Mouse (Mus musculus) 416B (cell line): ENCODE measurements around the gene Atp6ap2.
"Not testable (repeated sequence)": the region's sequence is repeated elsewhere in the genome, so short reads cannot be mapped to it uniquely, and the experiment has no call there.

Experiments
- DNase-seq: peaks from one replicate; pipeline ENCODE4 v3.0.0; 2011; ENCODE audit warnings: low read depth

The Atp6ap2 gene

DNA sequence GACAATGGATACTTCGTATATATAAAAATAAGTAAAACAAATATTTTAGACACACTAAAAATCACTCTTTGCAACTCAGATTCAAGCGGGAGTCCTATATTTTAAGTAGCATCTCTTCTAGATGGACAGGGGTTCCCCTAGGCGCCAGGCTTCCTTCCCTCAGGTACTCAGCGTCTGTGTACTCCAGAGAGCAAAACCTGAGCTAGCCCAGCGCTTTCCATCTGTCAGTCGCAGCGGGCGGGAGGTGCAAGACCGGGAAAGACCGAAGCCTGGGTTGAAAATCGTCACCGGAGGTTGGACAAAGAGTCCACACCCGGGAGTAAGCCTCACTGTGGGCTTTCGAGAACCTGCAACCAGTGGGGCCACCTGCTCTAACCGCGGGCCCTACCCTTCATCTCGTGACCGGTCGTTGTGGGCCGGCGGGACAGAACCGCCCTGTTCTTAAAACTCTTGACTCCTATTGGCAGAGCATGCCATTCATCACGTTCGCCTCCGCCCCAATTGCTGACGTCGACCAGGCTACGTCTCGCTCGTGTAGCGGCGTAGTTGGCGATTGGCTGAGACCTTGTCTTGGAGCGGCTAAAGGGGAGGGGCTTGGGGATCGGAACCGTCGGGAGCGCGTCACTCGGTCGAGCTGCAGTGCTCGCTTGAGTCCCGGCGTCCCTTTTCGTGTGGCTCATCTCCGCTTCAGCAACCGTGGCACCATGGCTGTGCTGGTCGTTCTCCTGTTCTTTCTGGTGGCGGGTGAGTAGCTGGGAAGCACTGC is at the start of gene Atp6ap2:
Gene Atp6ap2 (plus strand): TSS at position 610 of the 766 bp plus-strand sequence.
- DNase-seq, result peak; percentile 97

GRCm38 (mm10) chrX:12544417-12544816 is 43.2 kb upstream of the Atp6ap2 start:
- DNase-seq, result no peak

GRCm38 (mm10) chrX:12557086-12557485 is 30.5 kb upstream of the Atp6ap2 start:
- DNase-seq, result no peak

DNA sequence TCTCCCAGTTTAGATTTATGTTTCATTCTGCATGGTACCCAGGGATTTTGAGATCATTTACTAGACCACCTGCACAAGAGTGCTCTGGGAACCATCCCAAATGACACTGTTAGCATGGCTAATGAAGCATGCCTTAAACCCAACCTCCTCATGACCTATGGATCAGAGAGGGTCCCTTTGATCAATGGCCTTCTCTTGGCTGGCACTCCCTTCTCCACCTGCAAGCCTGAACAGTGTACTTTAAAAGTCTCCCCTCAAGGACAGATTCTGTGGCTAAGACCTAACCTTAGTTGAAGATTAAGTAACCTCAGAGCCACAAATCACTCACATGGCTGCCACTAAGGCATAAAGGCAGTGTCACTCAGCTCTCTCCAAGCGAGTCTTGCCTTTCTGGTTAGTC is 16.2 kb upstream of the Atp6ap2 start:
- DNase-seq, result no peak

GRCm38 (mm10) chrX:12577936-12578335 is 9.7 kb upstream of the Atp6ap2 start:
- no peak for DNase-seq

- no peak for DNase-seq
These were observed 9.2 kb upstream of the Atp6ap2 start for GRCm38 (mm10) chrX:12578339-12578868.

DNA sequence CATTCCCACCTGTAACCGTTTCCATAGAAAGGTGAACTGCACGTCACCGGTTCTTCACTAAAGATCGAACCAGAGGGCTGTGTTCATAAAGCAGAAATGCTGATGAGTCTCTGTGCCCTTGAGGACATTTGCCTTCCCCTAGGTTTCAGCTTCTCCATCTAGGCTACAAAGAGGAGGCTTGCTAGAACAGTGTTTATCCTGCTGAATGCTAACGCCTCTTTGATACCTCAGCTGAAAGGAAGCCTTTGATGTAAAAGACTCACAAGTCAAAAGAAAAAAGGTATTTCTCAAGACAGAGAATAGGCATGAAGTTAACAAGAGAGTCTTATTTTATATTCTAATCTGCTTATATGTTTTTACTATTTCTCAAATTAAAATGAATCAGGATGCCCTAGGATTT is 4.3 kb upstream of the Atp6ap2 start:
- DNase-seq, result no peak

DNA sequence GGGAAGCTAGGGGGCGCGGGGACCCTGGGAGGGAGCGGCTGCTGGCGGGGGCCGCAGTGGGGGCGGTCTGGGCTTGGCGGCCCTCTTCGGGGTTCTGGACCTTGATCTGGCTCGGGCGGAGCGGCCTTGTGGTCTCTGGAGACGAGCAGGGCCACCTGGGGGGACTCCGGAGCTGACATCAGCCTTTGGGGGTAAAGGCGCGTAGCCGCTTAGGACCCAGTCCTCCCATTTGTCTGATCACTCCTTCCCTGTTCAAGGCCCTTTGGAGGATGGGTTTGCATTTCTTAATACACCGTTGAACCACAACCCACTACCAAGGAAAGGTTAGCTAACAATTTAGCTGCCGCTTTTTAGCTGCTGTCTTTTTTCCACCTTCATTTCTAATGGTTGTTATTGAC is 356 bp downstream of the Atp6ap2 start:
- peak; percentile 56 for DNase-seq

GRCm38 (mm10) chrX:12591401-12591943 is 3.9 kb downstream of the Atp6ap2 start:
- no peak for DNase-seq

- DNase-seq, result no peak
These were observed 4.4 kb downstream of the Atp6ap2 start for GRCm38 (mm10) chrX:12592011-12592410.

DNA sequence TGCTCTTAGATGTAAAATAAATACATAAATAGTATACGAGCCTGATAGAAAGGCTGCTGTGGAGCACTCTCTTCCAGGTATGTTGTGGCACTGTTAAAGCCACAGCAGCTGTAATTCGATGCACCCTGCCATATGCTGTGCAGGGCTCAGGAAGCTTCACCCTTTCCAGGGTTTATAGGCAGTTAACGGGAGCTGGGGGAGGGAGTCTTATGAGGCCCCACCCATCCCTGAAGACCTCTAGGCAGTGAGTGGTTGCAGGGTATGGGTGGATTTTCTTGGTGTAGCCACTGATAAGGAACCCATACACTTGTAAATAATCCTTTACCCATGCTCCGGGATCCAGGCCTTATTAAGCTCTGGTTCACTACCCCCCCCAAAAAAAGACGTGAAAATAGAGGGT is 6.2 kb downstream of the Atp6ap2 start:
- DNase-seq, result no peak

GRCm38 (mm10) chrX:12610541-12610940 is 22.9 kb downstream of the Atp6ap2 start:
- DNase-seq, result not testable (repeated sequence)

GRCm38 (mm10) chrX:12611211-12611610 is 23.6 kb downstream of the Atp6ap2 start:
- no peak for DNase-seq

GRCm38 (mm10) chrX:12612360-12612759 is 24.8 kb downstream of the Atp6ap2 start:
- DNase-seq, result not testable (repeated sequence)

- no peak for DNase-seq
These were observed 37.5 kb downstream of the Atp6ap2 start for GRCm38 (mm10) chrX:12625131-12625530.

DNA sequence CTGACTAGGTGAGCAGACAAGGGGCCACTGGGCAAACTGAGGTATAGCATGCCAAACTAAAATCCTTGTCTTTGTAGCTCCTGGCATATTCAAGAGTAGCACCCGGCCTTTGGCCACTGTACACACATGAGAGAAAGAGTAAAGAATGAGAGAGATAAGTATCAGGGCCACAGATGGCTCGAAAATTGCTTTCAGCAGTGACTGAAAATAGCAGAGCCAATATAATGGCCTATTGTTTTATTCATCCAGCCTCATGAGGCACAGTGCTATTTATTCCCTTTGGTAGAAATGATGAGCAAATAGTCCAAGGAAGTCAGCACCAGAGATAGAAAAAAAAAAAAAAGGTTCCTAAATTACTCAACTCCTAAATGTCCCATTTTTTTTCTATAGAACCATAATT is 57.4 kb downstream of the Atp6ap2 start:
- no peak for DNase-seq

DNA sequence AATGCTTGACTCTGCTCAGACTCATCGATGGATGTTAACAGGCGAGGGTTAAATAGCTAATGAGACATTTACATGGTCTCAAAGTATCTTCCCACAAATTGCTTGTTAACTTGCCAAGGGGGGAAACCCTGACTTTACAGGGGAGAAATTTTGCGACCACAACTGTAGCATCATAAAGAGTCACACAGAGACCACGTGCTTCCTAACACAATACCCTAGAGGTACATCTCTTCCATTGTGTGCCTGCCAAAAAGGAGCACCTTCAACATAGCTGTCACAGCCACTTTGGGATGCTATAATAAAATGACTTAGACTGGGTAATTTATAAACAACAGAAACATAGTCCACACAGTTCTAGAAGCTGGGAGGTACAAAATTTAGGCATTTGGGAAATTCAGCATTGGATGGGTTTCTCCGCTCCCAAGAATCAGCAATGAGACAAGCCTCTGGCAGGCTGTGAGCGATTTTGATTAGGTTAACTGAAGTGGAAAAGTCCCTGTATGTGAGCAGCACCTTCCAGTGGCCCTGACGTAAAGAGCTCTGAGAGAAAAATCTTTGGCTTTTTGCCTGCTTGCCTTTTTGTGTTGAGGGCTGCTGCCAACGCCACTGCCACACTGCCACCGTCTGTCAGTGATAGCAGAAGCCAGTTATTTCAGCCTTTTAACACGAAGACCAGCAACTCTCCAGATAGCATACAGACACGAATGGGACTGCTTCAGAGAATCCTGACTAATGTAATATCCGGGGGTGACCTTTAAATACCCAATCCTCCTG is 58.1 kb downstream of the Atp6ap2 start:
- DNase-seq, result no peak

DNA sequence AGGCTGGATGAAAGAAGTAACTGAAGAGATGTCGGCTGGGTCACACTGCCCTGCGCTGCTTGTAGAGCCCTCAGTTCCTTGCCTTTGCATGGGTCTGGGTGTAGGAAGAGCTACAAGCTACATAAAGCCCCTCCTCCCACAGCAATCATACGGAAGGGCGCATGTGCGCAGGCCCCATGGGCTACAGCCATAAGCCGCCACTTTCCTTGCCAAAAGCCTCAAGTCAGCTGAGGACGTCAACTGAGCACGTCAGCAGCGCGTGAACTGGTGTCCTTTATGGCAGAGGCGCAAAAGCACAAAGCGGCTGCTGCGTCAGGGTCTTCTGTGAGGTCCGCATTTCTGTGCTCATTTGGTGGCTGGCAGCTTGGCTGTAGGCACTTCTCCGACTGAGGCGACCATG is 64.3 kb downstream of the Atp6ap2 start:
- no peak for DNase-seq

GRCm38 (mm10) chrX:12653879-12654278 is 66.3 kb downstream of the Atp6ap2 start:
- no peak for DNase-seq
